8 mouse cellular contexts compared by ENCODE assay signal in the genomic region with DNA sequence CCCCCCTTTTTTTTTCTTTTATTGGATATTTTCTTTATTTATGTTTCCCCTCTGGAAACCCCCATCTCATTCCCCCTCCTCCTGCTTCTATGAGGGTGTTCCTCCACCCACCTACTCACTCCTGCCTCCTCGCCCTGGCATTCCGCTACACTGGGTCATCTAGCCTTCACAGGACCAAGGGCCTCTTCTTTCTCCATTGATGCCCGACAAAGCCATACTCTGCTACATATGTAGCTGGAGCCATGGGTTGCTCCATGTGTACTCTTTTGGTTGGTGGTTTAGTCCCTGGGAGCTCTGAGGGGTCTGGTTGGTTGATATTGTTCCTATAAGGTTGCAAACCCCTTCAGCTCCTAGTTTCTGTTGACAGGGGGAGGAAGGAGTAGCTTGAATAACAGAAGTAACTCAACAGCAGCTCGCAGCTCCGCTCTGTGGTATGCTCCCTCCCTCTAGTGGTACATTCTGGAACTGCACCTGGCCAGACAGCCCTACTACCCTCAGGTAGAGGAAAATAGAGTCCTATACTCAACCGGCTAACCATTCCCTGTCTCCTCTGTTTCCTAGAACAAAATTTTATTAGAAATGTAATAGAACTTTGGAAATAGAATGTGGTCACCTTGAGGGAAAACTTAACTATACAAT. TPM values are rescaled to one million over a fixed set of nuclear protein-coding genes. Genes with fewer than 3 reads are reported as not detected.
DNase-seq lines count a peak whose midpoint lies in the region; ATAC-seq and TF ChIP-seq lines count a peak whose summit lies in the region.

No protein-coding gene starts in this region.

- 59% methylated on average over 6 of the region's 6 CpGs for WGBS in hindbrain, postnatal 0 days

- H3K4me3 ChIP-seq in hindbrain, postnatal 0 days (ENCODE audit: low read length) = no peak overlapping the region

- peak; percentile 95 for TF ChIP-seq CTCF in hindbrain, postnatal 0 days (IDR thresholded peaks at IDR 0.05; ENCODE audit: low read depth)

- H3K9me3 ChIP-seq in hindbrain, postnatal 0 days (ENCODE audit: low read length) = no peaks in the 10 kb centered on the region

- H3K27me3 ChIP-seq in hindbrain, postnatal 0 days (ENCODE audit: insufficient read depth, low read length) = no peaks in the 10 kb centered on the region

- ATAC-seq in hindbrain, postnatal 0 days = peak; percentile 80

- no peaks in the 10 kb centered on the region for H3K4me1 ChIP-seq in hindbrain, postnatal 0 days (ENCODE audit: insufficient read depth, low read length)

- H3K4me2 ChIP-seq in hindbrain, postnatal 0 days (ENCODE audit: low read depth, low read length) = no peak overlapping the region

- H3K27ac ChIP-seq in hindbrain, postnatal 0 days = no peak overlapping the region

- H3K36me3 ChIP-seq in hindbrain, postnatal 0 days (ENCODE audit: insufficient read depth, low read length) = no peaks in the 10 kb centered on the region

- H3K9ac ChIP-seq in hindbrain, postnatal 0 days (replicated peaks; ENCODE audit: low read length) = no peak overlapping the region

- peak; percentile 75 for DNase-seq in R1 (ENCODE audit: low read depth, low spot score)
- DNase-seq in cerebellum, postnatal 10 days = peak; percentile 93 to 95
- DNase-seq in frontal cortex, postnatal 25 days (ENCODE audit: low spot score in 2 of 2) = peak; percentile 79 to 81
- DNase-seq in hindbrain, postnatal 0 days (ENCODE audit: low spot score) = peak; percentile 84
- peak; percentile 71 for DNase-seq in left cerebral cortex, adult 11 months (ENCODE audit: low spot score)
- DNase-seq in lung, postnatal 4 days = peak; percentile 49 to 80
- peak; percentile 88 to 90 for DNase-seq in right cerebral cortex, adult 2 months (ENCODE audit: low spot score in 2 of 2)
- peak; percentile 87 for DNase-seq in urinary bladder, postnatal 14 days (ENCODE audit: low spot score)

RNA-seq across cellular contexts. Expression of a gene that starts 38.2 kb away (rescaled TPM):
- 72.7 and 80.6 TPM in 2 replicates for total RNA-seq in hindbrain, postnatal 0 days (2014; rRNA removed)
- 194 and 217 TPM in 2 replicates for polyA plus RNA-seq in hindbrain, postnatal 0 days (2015; fragmentation: Nextera tagmentation; extraction: Ambion mirVana)
